Mouse (Mus musculus): Measurements from ENCODE around the gene Kif26b.

The Kif26b gene

DNA sequence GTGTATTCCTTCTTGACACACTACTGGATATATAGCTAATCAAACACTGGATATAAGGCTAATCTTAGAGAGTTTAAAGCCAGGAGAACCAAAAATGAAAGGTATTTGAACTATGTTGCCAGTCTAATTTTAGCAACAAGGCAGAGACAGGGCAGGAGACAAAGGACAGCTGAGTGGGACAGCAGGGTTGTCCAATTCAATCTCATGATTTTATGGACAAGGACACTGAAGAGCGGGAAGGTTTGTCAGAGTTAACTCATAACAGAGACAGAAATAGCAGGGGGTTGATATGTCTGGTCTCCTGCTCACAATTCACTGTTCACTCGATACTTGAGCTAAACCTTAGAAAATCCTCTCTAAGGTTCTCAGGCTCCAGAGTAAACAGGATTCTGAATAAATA lies 187.5 kb downstream of the Kif26b start:
- DNase-seq (ENCODE audit: low read depth, low spot score), result no peak

GRCm38 (mm10) chr1:178720821-178721220 lies 191.9 kb downstream of the Kif26b start:
- DNase-seq (ENCODE audit: low read depth, low spot score), result no peak

DNA sequence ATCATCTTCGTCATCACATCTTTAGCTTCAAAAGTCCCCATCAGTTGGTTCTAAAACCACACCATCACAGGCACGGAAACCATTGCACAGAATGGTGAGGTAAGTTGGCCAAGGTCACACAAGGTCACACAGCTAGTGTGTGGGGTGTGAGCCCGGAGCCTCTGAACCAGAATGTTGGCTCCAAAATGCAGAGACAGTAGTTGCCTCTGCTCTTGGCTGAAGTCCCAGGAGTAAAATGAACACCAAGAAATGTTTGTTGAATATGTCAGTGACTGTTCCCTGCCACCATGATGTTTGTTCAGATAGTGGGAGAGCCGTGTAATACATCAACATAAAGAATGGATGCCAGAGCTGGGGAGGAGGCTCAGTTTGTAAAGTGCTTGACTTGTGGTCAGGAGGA lies 193.9 kb downstream of the Kif26b start:
- no peak for DNase-seq (ENCODE audit: low read depth, low spot score)

DNA sequence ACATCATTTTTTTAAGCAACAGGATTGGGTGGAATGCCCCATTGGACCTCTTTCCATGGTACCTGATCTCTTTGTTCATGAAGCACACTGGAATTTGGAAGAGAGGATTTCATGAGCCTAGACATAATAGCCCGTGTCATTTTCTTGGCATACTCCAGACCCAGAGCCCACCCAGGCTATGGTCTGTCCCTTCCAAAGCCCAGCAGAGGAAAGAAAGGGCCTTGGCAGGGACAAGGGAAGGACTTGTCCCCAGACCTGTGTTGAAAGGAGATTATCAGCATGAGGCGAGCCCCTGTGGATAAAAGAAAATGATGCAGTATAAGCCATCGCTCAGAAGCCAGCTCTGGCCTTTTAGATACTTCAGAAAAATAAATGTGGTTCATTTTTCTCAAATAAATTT lies 196.6 kb downstream of the Kif26b start:
- DNase-seq (ENCODE audit: low read depth, low spot score), result no peak

GRCm38 (mm10) chr1:178728256-178728655 lies 199.3 kb downstream of the Kif26b start:
- DNase-seq (ENCODE audit: low read depth, low spot score), result no peak

- DNase-seq (ENCODE audit: low read depth, low spot score), result no peak
Observed at GRCm38 (mm10) chr1:178730271-178730670, 201.3 kb downstream of the Kif26b start.

DNA sequence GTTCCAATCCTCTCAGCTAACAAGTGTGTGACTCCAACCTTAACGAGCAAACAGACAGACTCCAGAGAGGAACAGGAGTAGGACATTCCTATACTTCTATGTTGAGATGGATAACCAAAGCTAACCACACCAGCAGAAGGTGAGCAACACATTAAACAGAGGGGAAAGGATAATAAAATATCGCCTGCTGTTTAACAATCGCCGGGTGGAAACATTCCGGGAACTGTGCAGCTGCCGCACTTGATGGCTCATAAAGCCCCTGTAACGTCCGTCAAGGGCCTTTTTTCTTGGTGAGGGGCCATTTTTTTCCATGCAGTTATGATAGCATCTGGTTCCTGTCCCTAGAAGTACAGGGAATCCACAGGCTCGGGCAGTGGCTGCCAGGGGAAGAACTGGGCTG lies 204.1 kb downstream of the Kif26b start:
- no peak for DNase-seq (ENCODE audit: low read depth, low spot score)

- no peak for DNase-seq (ENCODE audit: low read depth, low spot score)
Observed at GRCm38 (mm10) chr1:178734576-178734975, 205.7 kb downstream of the Kif26b start.

- DNase-seq (ENCODE audit: low read depth, low spot score), result no peak
Observed at GRCm38 (mm10) chr1:178736931-178737330, 208.0 kb downstream of the Kif26b start.

DNA sequence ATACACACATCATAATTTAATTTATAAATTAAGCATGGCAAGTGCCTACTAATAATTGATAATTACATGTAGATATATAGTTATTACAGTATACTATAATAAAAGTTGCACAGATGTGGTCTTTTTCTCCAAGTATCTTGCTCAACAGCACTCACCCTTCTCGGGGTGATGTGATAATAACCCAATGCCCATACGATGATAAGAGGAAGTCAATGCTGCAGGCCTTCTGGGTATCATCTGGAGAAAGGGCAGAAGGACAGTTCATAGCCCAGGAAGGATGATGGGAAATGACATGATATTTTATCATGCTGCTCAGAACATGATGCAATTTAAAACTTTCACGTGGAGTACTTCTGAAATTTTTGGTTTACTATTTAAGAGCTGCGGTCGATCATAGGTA lies 214.9 kb downstream of the Kif26b start:
- DNase-seq (ENCODE audit: low read depth, low spot score), result no peak

DNA sequence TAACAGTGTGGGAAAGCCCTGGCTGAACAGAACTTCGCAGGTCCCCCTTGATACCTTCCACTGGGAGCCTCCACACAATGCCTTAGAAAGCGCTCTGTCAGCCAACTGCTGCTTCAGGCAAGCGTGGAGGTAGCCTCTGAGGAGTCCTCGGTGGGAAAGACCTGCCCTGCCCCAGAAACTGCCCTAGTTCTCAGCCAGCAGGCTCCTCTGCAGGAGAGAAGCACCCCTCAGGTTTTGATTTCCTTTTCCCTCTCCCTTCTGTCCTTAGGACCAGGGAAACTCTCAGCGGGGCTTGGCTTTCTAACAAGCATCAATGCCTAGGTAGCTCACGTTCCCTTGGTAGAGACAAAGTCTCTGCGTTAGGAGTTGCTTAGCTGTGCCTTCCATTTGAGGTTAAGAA lies 215.6 kb downstream of the Kif26b start:
- no peak for DNase-seq (ENCODE audit: low read depth, low spot score)

GRCm38 (mm10) chr1:178744961-178745360 lies 216.0 kb downstream of the Kif26b start:
- DNase-seq (ENCODE audit: low read depth, low spot score), result no peak

DNA sequence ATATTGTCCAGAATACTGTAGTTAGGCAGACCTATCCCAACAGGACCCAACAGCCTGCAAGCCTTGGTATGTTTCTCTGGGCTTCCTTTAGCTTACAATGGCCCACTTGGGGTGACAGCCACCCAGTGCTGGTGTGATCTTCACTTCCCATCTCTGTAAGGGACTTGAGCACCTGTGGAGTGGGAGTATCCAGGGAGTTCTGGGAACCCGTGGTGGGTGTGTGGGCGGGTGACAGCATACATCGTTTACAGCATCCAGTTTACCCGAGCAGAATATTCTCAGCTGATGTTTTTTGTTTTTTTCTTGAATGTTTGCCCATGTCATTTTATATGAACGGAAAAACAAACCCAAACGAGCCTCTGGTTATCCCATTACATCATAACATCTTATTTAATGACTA lies 216.5 kb downstream of the Kif26b start:
- no peak for DNase-seq (ENCODE audit: low read depth, low spot score)

DNA sequence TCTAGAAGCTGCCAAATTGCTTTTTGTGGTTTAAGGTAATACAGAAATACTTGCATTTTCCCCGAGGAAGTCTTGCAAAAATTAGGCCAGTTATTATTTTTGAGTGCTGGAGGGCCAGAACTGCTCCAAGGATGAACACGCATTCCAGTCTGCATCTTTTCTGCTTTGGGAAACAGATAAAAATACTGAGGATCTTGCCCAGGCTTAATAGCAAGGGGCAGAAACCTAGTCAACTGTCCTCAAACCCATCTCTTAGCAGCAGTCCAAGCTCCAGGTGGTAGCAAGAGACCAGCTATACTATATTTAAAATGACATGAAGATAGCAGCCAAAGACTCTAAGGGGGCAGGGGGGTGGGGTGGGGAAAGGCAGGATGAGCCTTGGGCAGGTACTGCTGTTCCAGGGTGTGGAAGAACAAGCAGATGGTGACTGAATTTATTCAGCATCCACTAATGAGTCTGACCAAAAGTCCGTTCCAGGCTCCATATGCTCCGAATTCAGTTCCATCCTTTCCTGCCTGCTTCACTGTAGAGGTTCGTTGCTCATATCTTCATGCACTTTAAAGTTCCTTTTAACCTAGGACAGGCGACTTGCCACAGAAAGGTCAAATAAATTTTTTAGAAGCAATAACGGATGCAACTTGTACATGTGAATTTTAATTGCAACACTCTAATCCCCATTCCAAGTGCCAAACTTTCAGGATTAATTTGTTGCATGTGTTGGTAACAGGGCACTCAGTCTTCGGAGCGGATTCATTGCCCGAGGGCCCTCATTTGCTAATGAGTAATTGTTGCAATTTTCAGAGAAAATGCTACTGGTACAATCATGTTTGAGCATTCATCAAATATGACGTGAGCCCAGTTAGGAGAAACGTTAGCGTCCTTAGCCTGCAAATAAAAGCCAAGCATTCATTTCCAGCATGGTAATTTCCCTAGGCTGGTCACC lies 218.6 kb downstream of the Kif26b start:
- no peak for DNase-seq (ENCODE audit: low read depth, low spot score)

DNA sequence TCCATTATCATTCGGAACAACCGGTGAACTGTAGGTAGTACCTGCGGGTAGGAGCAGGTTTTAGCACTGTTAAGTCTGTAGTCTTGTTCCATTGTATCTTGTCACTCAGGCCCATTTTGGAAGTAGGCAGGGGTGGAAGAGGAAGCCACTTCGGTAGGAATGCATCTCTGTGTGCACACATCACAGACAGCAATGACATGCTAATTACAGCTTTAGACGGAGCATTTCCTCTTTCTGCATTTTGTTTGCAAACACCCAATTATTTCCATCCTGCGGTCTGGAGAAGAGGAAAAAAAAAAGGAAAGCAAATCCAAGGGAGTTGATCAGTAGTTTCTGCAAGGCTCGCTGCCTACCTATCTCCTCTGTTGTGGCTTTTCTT lies 219.3 kb downstream of the Kif26b start:
- no peak for DNase-seq (ENCODE audit: low read depth, low spot score)

- no peak for DNase-seq (ENCODE audit: low read depth, low spot score)
Observed at GRCm38 (mm10) chr1:178748617-178749016, 219.7 kb downstream of the Kif26b start.

DNA sequence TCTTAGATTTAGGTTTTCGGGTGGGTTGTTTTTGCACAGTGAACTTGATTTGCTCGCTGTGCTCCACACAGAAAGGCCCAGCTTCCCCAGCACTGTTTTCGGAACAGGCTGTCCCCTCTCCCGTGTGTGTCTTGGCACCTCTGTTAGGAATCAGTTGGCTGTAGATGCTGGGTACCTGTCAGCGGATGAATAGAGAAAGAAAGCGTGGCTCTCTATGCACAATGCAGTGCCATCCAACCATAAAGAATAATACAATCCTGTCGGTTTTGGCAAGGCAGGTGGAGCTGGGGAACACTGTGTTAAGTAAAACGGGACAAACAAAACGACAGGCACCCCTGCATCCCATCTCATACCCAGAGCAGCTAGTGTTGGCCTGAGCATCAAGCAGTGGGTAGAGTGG lies 220.9 kb downstream of the Kif26b start:
- no peak for DNase-seq (ENCODE audit: low read depth, low spot score)

- no peak for DNase-seq (ENCODE audit: low read depth, low spot score)
Observed at GRCm38 (mm10) chr1:178758441-178758840, 229.5 kb downstream of the Kif26b start.

DNA sequence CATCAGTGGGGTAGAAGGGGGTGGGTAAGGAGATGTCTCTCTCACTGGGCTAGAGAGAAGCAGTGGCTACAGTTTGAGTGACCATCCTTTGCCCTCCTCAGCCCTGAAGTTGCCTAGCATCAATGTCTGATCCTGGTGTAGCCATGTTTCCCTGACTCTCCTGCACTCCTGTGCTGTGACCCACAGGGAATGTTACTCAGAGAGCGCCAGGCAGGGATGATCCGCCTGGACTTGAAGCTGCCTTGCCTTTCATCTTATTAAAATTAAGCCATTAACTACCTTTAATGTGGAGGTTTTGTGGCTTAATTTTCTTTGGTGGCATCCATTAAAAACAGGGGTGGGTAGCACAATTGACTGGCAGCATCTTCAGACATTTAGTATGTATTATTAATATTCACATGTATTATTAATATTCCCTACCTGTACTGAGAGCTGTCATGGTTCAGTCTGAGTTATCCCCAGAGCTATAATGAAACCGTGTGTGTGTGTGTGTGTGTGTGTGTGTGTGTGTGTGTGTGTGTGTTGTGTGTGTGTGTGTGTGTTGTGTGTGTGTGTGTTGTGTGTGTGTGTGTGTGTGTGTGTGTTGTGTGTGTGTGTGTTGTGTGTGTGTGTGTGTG lies 233.3 kb downstream of the Kif26b start:
- no peak for DNase-seq (ENCODE audit: low read depth, low spot score)

DNA sequence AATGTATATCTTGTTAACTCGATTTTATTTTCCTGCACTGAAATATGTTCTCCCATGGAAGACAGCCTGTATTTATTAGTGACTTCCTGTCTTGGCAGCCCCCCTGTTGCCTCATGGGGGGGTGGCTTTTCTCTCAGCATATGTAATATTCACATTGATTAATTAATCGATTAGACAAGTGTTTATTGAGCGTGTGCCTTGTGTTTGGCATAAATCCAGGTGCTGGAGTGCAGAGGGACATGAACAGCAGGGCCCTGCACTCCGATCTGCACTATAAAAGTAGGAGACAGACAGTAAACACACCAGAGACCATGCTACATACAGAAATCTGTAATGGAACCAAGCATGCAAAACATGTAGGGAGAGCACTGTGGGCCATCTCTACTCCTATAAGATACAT lies 236.0 kb downstream of the Kif26b start:
- DNase-seq (ENCODE audit: low read depth, low spot score), result no peak

DNA sequence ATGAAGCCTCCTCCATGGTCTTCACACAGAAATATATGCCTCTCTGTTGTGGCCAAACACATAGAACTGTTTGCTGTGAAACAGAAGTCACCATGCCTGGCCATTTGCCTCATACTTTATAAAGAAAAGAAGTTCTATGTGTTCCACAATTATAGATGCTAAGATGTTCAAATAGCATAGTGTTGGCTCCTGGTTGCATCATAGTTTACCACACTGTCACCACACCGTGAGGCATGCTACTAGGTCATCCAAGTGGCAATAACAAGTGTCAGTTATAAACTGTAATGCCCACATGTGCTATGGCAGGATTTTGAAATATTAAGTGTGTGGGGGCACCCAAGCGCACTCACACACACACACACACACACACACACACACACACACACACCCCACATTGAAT lies 236.7 kb downstream of the Kif26b start:
- DNase-seq (ENCODE audit: low read depth, low spot score), result no peak

GRCm38 (mm10) chr1:178768976-178769375 lies 240.1 kb downstream of the Kif26b start:
- no peak for DNase-seq (ENCODE audit: low read depth, low spot score)

DNA sequence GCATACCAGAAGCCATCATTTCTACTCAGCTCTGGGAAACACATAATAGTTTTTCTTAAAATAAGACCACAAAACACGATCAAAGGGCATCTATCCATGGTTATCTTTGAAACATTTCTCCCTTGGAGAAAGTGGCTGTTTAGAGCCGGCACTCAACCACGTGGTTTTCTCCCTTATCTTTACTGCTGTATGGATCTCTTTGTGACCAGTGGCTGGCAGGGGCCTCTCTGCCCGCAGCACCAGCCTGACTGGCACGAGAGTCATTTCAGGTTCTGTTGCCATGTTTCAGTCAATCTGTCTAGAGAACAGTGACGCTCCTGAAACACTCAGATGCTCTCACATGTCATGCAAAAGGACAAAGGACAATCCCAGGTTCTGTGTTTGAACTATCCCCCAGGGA lies 241.1 kb downstream of the Kif26b start:
- DNase-seq (ENCODE audit: low read depth, low spot score), result no peak
